Mouse (Mus musculus) forebrain, embryonic 13.5 days (tissue): Measurements from ENCODE around the gene Tiam1. TPM values are rescaled to one million over a fixed set of nuclear protein-coding genes. Genes with fewer than 3 reads are reported as not detected.

Source experiments
- ATAC-seq: fragments of 200-750 bp; cut with Nextera tagmentation; 2 replicates; pipeline ENCODE4 v1.8.0; 2017
- H3K27ac ChIP-seq: fragments of 300-500 bp; sonication (generic); 2 replicates; pipeline ENCODE4 v1.5.1; 2015; ENCODE audit warnings: inconsistent platforms, mild to moderate bottlenecking, moderate library complexity
- H3K27me3 ChIP-seq: fragments of 300-500 bp; sonication (generic); 2 replicates; pipeline ENCODE4 v1.6.1; 2015; ENCODE audit warnings: mild to moderate bottlenecking, inconsistent platforms
- H3K36me3 ChIP-seq: fragments of 300-500 bp; sonication (generic); 2 replicates; pipeline ENCODE4 v1.6.1; 2015; ENCODE audit warnings: mild to moderate bottlenecking, inconsistent platforms; ENCODE audit not compliant: poor library complexity, severe bottlenecking
- H3K4me1 ChIP-seq: fragments of 300-500 bp; sonication (generic); 2 replicates; pipeline ENCODE4 v1.6.1; 2015; ENCODE audit warnings: inconsistent platforms
- H3K4me2 ChIP-seq: fragments of 300-500 bp; sonication (generic); 2 replicates; pipeline ENCODE4 v1.6.1; 2015; ENCODE audit warnings: inconsistent platforms, mild to moderate bottlenecking, moderate library complexity
- H3K4me3 ChIP-seq: fragments of 300-500 bp; sonication (generic); 2 replicates; pipeline ENCODE4 v1.5.1; 2015; ENCODE audit warnings: mild to moderate bottlenecking, inconsistent platforms
- H3K9ac ChIP-seq: fragments of 300-500 bp; sonication (generic); 2 replicates; pipeline ENCODE4 v1.6.1; 2015; ENCODE audit warnings: mild to moderate bottlenecking, inconsistent platforms
- H3K9me3 ChIP-seq: fragments of 300-500 bp; sonication (generic); replicated peaks from 2 replicates; pipeline ENCODE4 v1.6.1; 2016; ENCODE audit warnings: inconsistent platforms
- WGBS: fragments of 180-500 bp; shearing (Covaris S2); methylation state at CpG from one replicate; pipeline ENCODE4 v1.1.7; 2015; 5-methylcytosine and 5-hydroxymethylcytosine counted together
- polyA plus RNA-seq: library from polyadenylated mRNA; unstranded; fragments of >200 nt; fragmentation: Nextera tagmentation; extraction: Ambion mirVana; gene quantifications from 2 replicates; pipeline ENCODE4 v1.2.1, GENCODE M21; 2015

The Tiam1 gene
- polyA plus RNA-seq, 1 experiment from 2014 or later: 29.4 TPM

GRCm38 (mm10) chr16:89898299-89898625 is 245.3 kb downstream of the Tiam1 start:
- H3K27ac ChIP-seq: peak overlapping the region; percentile 40; the same call in 1 of the 2 replicates
- H3K9ac ChIP-seq: no peak overlapping the region
- 91% methylated on average over 14 of the region's 14 CpGs for WGBS
- H3K36me3 ChIP-seq: peaks cover 15% of the 10 kb centered on the region; the same call in 1 of the 2 replicates
- ATAC-seq: no peak
- peaks cover 26% of the 10 kb centered on the region for H3K4me1 ChIP-seq
- H3K4me2 ChIP-seq: no peak overlapping the region; the same call in 1 of the 2 replicates
- H3K4me3 ChIP-seq: no peak overlapping the region
- H3K9me3 ChIP-seq: 0 out of 2 replicates have a peak, but pooled peaks cover 6% of the 10 kb centered on the region
- no peaks in the 10 kb centered on the region for H3K27me3 ChIP-seq

DNA sequence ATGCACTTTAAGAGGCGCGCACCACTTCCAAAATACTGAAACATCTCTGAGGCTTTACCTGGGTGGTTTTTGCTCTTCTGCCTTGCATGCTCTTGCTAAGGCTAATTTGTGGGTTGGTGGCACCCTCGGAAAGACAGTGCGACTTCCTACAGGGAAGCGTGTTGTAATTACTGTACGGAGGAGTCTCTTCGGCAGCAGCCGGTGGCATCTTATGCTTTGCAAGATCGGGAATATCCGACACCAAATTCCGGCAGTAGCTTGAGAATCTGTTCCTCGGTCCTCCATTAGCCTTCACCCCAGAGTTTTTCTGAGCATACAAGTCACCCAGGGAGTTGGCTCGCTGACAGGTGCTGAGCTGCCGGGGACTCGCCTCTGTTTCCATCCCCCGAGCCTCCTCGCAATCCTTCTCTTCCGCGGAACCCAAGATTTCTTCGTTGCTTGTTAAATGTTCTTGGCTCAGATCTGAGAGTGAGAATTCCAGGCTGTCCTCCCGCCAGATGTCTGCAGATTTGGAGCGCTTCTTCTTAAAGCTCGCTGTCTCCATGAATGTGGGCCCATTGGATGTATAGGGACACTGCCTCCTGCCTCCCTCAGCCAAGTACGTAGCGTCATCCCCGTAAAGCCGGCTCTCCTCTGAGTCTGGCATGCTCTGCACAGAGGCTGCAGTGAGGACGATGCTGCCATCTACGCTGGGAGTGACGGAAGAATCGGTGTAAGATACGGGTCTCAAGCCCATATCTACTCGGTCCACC is 245.8 kb downstream of the Tiam1 start:
- WGBS: 89% methylated on average over 33 of the region's 33 CpGs
- ATAC-seq: peak; percentile 44

GRCm38 (mm10) chr16:89896885-89897546 is 246.6 kb downstream of the Tiam1 start:
- H3K4me2 ChIP-seq: no peak overlapping the region
- peak overlapping the region; percentile 40; the same call in 1 of the 2 replicates for H3K27ac ChIP-seq
- WGBS: 76% methylated on average over 20 of the region's 20 CpGs
- peaks cover 15% of the 10 kb centered on the region; the same call in 1 of the 2 replicates for H3K36me3 ChIP-seq
- H3K9ac ChIP-seq: no peak overlapping the region
- ATAC-seq: peak; percentile 67; the same call in 1 of the 2 replicates
- H3K9me3 ChIP-seq: 0 out of 2 replicates have a peak, but pooled peaks cover 6% of the 10 kb centered on the region
- H3K4me1 ChIP-seq: peaks cover 26% of the 10 kb centered on the region
- no peak overlapping the region for H3K4me3 ChIP-seq
- no peaks in the 10 kb centered on the region for H3K27me3 ChIP-seq

More for the DNA sequence above, 245.8 kb downstream of the Tiam1 start:
- H3K4me2 ChIP-seq: no peak overlapping the region; the same call in 1 of the 2 replicates
- H3K27ac ChIP-seq: peak overlapping the region; percentile 40
- 0 out of 2 replicates have a peak, but pooled peaks cover 6% of the 10 kb centered on the region for H3K9me3 ChIP-seq
- peaks cover 15% of the 10 kb centered on the region; the same call in 1 of the 2 replicates for H3K36me3 ChIP-seq
- no peak overlapping the region for H3K4me3 ChIP-seq
- peaks cover 26% of the 10 kb centered on the region for H3K4me1 ChIP-seq
- H3K9ac ChIP-seq: no peak overlapping the region
- H3K27me3 ChIP-seq: no peaks in the 10 kb centered on the region

GRCm38 (mm10) chr16:89896392-89896791 is 247.2 kb downstream of the Tiam1 start:
- H3K4me3 ChIP-seq: no peak overlapping the region
- no peak overlapping the region for H3K27ac ChIP-seq
- H3K4me2 ChIP-seq: no peak overlapping the region
- no peak overlapping the region for H3K9ac ChIP-seq
- H3K27me3 ChIP-seq: no peaks in the 10 kb centered on the region
- peaks cover 15% of the 10 kb centered on the region; the same call in 1 of the 2 replicates for H3K36me3 ChIP-seq
- 77% methylated on average over 9 of the region's 9 CpGs for WGBS
- 0 out of 2 replicates have a peak, but pooled peaks cover 6% of the 10 kb centered on the region for H3K9me3 ChIP-seq
- no peak for ATAC-seq
- H3K4me1 ChIP-seq: peaks cover 26% of the 10 kb centered on the region

GRCm38 (mm10) chr16:89895283-89895682 is 248.3 kb downstream of the Tiam1 start:
- Histone ChIP-seq H3K4me3 (no peak overlapping the region), H3K9me3 (0 out of 2 replicates have a peak, but pooled peaks cover 6% of the 10 kb centered on the region), H3K27me3 (no peaks in the 10 kb centered on the region), H3K36me3 (peaks cover 15% of the 10 kb centered on the region; the same call in 1 of the 2 replicates), H3K27ac (no peak overlapping the region), H3K9ac (no peak overlapping the region), H3K4me1 (peaks cover 26% of the 10 kb centered on the region), H3K4me2 (no peak overlapping the region)
- no peak for ATAC-seq
- WGBS: 85% methylated on average over 7 of the region's 7 CpGs

DNA sequence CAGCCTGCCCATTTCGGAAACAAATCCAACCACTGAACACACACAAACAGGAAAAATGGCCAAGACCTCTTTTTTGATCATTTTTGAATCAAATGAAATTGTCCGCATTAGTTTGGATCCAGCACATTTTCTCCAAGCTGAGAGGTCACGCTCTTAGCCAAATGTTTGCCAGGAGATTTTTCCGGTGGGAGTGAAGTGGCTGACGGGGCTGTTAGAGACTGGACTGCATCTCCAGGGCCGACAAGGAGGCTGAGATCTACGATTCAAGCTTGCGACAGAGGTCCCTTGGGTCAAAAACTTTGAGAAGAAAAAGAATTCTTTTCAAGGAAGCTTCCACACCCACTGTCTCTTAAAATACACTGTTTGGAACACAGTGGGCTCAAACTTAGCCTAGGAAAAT is 248.8 kb downstream of the Tiam1 start:
- Histone ChIP-seq H3K9ac (no peak overlapping the region), H3K4me1 (peaks cover 30% of the 10 kb centered on the region), H3K36me3 (peaks cover 15% of the 10 kb centered on the region; the same call in 1 of the 2 replicates), H3K27ac (no peak overlapping the region), H3K27me3 (no peaks in the 10 kb centered on the region), H3K4me3 (no peak overlapping the region), H3K4me2 (no peak overlapping the region), H3K9me3 (0 out of 2 replicates have a peak, but pooled peaks cover 6% of the 10 kb centered on the region)
- 91% methylated on average over 8 of the region's 8 CpGs for WGBS
- no peak for ATAC-seq

GRCm38 (mm10) chr16:89890515-89891189 is 252.9 kb downstream of the Tiam1 start:
- Histone ChIP-seq H3K36me3 (no peaks in the 10 kb centered on the region), H3K9me3 (0 out of 2 replicates have a peak, but pooled peaks cover 6% of the 10 kb centered on the region), H3K4me1 (peaks cover 20% of the 10 kb centered on the region), H3K9ac (no peak overlapping the region), H3K4me2 (no peak overlapping the region), H3K27ac (no peak overlapping the region), H3K27me3 (no peaks in the 10 kb centered on the region), H3K4me3 (no peak overlapping the region)
- 59% methylated on average over 17 of the region's 17 CpGs for WGBS
- 0 out of 2 replicates have a peak, but pooled peaks have one; percentile 14 for ATAC-seq

- no peak for ATAC-seq
- Histone ChIP-seq H3K9ac (no peak overlapping the region), H3K4me1 (peaks cover 27% of the 10 kb centered on the region), H3K36me3 (no peaks in the 10 kb centered on the region), H3K4me3 (no peak overlapping the region), H3K27me3 (no peaks in the 10 kb centered on the region), H3K4me2 (no peak overlapping the region), H3K27ac (no peak overlapping the region), H3K9me3 (0 out of 2 replicates have a peak, but pooled peaks cover 6% of the 10 kb centered on the region)
- WGBS: 62% methylated on average over 10 of the region's 10 CpGs
Measured at GRCm38 (mm10) chr16:89889890-89890462, 253.6 kb downstream of the Tiam1 start.

DNA sequence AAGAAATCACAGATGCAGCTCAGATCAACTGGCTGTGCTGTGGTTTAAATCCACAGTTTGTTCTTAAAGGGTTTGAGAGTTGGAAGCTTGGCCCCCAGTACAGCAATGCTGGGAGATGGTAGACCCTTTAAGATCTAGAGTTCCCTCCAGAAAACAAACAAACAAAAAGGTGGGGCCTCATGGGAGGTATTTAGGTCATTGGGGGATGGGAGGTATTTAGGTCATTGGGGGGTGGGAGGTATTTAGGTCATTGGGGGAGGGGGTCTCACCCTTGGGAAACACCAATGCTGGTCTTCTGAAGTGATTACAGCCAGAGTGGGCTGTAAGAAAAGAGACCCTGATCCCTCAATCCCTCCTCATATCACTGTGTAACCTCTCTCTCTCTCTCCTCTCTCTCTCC is 257.0 kb downstream of the Tiam1 start:
- no peak for ATAC-seq
- peaks cover 27% of the 10 kb centered on the region for H3K4me1 ChIP-seq
- no peak overlapping the region for H3K27ac ChIP-seq
- H3K4me2 ChIP-seq: no peak overlapping the region
- peaks cover 12% of the 10 kb centered on the region; the same call in 1 of the 2 replicates for H3K36me3 ChIP-seq
- H3K9ac ChIP-seq: no peak overlapping the region
- H3K4me3 ChIP-seq: no peak overlapping the region
- no peaks in the 10 kb centered on the region for H3K27me3 ChIP-seq
- H3K9me3 ChIP-seq: no peaks in the 10 kb centered on the region

- Histone ChIP-seq H3K27me3 (no peaks in the 10 kb centered on the region), H3K4me3 (no peak overlapping the region), H3K4me2 (no peak overlapping the region), H3K9ac (no peak overlapping the region), H3K27ac (no peak overlapping the region), H3K9me3 (no peaks in the 10 kb centered on the region), H3K36me3 (peaks cover 12% of the 10 kb centered on the region; the same call in 1 of the 2 replicates), H3K4me1 (peaks cover 24% of the 10 kb centered on the region)
- WGBS: 61% methylated on average over 9 of the region's 9 CpGs
- ATAC-seq: 0 out of 2 replicates have a peak, but pooled peaks have one; percentile 32
Measured at GRCm38 (mm10) chr16:89885661-89886060, 257.9 kb downstream of the Tiam1 start.

DNA sequence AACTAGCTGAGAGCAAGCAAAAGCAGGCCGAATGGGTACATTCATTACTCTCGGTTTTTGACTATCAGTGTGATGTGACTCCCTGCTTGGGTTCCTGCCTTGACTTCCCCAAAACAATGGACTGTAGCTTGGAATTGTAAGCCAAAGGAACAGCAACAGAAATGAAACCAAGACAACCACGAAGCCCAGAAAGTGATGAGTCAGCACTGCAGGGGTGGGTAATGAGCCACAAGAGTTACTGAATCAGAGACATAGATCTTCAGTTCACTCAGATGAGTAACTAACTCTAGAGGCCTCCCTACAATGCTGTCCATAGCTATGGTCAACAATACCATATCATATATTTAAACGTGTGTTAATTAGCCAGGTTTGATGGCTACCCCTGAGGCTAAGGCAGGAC is 259.7 kb downstream of the Tiam1 start:
- no peak overlapping the region for H3K4me2 ChIP-seq
- ATAC-seq: no peak
- peaks cover 12% of the 10 kb centered on the region; the same call in 1 of the 2 replicates for H3K36me3 ChIP-seq
- H3K27me3 ChIP-seq: no peaks in the 10 kb centered on the region
- H3K27ac ChIP-seq: no peak overlapping the region
- H3K4me3 ChIP-seq: no peak overlapping the region
- 95% methylated on average over 4 of the region's 4 CpGs for WGBS
- no peak overlapping the region for H3K9ac ChIP-seq
- H3K9me3 ChIP-seq: no peaks in the 10 kb centered on the region
- peaks cover 9% of the 10 kb centered on the region; the same call in 1 of the 2 replicates for H3K4me1 ChIP-seq
